Mouse (Mus musculus) intestine, postnatal 0 days (tissue): Measurements from ENCODE around the gene Phf11b. TPM values are rescaled to one million over a fixed set of nuclear protein-coding genes. Genes with fewer than 3 reads are reported as not detected.
"Not testable (repeated sequence)": the region's sequence is repeated elsewhere in the genome, so short reads cannot be mapped to it uniquely, and the experiment has no call there.

Source experiments
- ATAC-seq: fragments of 200-750 bp; cut with Nextera tagmentation; 2 replicates; pipeline ENCODE4 v1.8.0; 2017; ENCODE audit warnings: mild to moderate bottlenecking, moderate TSS enrichment, moderate library complexity
- H3K27ac ChIP-seq: fragments of 300-500 bp; sonication (generic); 2 replicates; pipeline ENCODE4 v1.5.1; 2014; ENCODE audit warnings: mild to moderate bottlenecking, low read depth, low read length, moderate library complexity
- H3K27me3 ChIP-seq: fragments of 300-500 bp; sonication (generic); replicated peaks from 2 replicates; pipeline ENCODE4 v1.6.1; 2014; ENCODE audit warnings: low read length, mixed read lengths; ENCODE audit not compliant: control insufficient read depth, insufficient read depth
- H3K36me3 ChIP-seq: fragments of 300-500 bp; sonication (generic); 2 replicates; pipeline ENCODE4 v1.6.1; 2014; ENCODE audit warnings: mild to moderate bottlenecking, moderate library complexity; ENCODE audit not compliant: control insufficient read depth, insufficient read depth
- H3K4me1 ChIP-seq: fragments of 300-500 bp; sonication (generic); replicated peaks from 2 replicates; pipeline ENCODE4 v1.6.1; 2014; ENCODE audit warnings: antibody characterized with exemption, low read length, mixed read lengths; ENCODE audit not compliant: control insufficient read depth, insufficient read depth
- H3K4me2 ChIP-seq: fragments of 300-500 bp; sonication (generic); replicated peaks from 2 replicates; pipeline ENCODE4 v1.6.1; 2014; ENCODE audit warnings: low read depth, mild to moderate bottlenecking, moderate library complexity
- H3K4me3 ChIP-seq: fragments of 300-500 bp; sonication (generic); 2 replicates; pipeline ENCODE4 v1.5.1; 2014; ENCODE audit warnings: low read depth, low read length
- H3K9ac ChIP-seq: fragments of 300-500 bp; sonication (generic); 2 replicates; pipeline ENCODE4 v1.6.1; 2014; ENCODE audit warnings: mild to moderate bottlenecking, low read depth, low read length
- H3K9me3 ChIP-seq: fragments of 300-500 bp; sonication (generic); 2 replicates; pipeline ENCODE4 v1.6.1; 2016; ENCODE audit warnings: mixed run types; ENCODE audit not compliant: control insufficient read depth
- CTCF ChIP-seq: sonication (generic); IDR thresholded peaks from 2 replicates; pipeline ENCODE4 v1.5.1; 2016; ENCODE audit warnings: low read depth, mild to moderate bottlenecking, control low read depth, antibody characterized with exemption, moderate library complexity
- WGBS: fragments of 180-500 bp; shearing (Covaris S2); extraction: QIAGEN DNeasy Blood & Tissue Kit; methylation state at CpG from one replicate; pipeline ENCODE4 v1.1.7; 2014; 5-methylcytosine and 5-hydroxymethylcytosine counted together
- polyA plus RNA-seq: library from polyadenylated mRNA; unstranded; fragments of >200 nt; fragmentation: Nextera tagmentation; extraction: Ambion mirVana; gene quantifications from 2 replicates; pipeline ENCODE4 v1.2.1, GENCODE M21; 2015

The Phf11b gene
- polyA plus RNA-seq, 1 experiment from 2014 or later: 1.0 TPM

DNA sequence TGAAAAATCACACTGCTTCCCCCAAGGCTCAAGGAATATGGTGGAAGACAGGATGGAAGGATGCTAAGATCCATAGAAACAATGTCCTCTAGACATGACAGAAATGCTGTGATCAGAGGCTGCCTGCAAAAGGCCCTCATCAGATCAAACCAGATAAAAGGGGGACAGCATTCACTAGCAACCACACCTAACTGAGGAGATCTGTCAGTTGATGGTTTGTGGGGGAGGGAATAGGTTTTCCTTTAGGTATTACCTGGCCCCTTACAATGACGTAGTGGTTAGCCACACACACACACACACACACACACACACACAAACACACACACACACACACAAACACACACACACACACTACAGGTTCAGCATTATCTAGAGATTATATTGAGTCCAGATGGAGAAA, 1.6 kb downstream of the Phf11b start:
- no peak for ATAC-seq
- Histone ChIP-seq H3K4me3 (no peak overlapping the region), H3K27ac (no peak overlapping the region), H3K9ac (no peak overlapping the region), H3K4me2 (no peak overlapping the region), H3K36me3 (no peaks in the 10 kb centered on the region), H3K4me1 (no peaks in the 10 kb centered on the region), H3K9me3 (no peaks in the 10 kb centered on the region), H3K27me3 (no peaks in the 10 kb centered on the region)
- 75% methylated on average over 1 of the region's 1 CpGs for WGBS
- TF ChIP-seq CTCF: no peak

DNA sequence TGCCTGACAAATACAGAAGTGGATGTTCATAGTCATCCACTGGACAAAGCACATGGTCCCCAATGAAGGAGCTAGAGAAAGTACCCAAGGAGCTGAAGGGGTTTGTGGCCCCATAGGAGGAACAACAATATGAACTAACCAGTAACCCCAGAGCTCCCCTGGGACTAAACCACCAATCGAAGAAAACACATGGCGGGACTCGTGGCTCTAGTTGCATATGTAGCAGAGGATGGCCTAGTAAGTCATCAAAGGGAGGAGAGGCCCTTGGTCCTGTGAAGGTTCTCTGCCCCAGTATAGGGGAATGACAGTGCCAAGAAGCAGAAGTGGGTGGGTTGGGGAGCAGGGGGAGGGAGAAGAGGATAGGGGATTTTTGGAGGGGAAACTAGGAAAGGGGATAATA, 5.1 kb downstream of the Phf11b start:
- H3K27ac ChIP-seq, H3K36me3 ChIP-seq, H3K9ac ChIP-seq, H3K4me3 ChIP-seq, H3K4me2 ChIP-seq, ATAC-seq, H3K27me3 ChIP-seq, H3K9me3 ChIP-seq, H3K4me1 ChIP-seq: not testable (repeated sequence)
- WGBS: 88% methylated on average over 3 of the region's 3 CpGs

DNA sequence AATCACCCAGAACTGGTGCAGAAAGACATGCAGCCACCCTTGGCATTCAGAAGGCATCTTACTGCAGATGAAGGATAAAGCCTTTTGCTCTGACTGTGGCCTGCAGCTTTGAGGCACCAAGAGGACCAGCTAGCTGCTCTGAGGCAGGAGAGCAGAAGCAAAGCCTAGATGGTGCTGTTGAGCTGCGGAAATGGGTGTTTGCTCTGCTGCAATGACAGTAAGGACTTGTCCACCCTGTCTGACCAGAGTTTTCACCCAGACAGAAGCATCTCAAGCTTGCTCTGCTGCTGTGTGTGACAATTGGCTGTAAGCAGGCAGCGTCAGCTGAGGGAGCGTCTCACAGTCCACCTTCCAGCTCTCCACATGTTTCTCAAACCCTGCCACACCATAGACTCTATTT, 10.7 kb downstream of the Phf11b start:
- not testable (repeated sequence) for H3K36me3 ChIP-seq, H3K27ac ChIP-seq, H3K4me3 ChIP-seq, H3K4me2 ChIP-seq, ATAC-seq, H3K9ac ChIP-seq, H3K27me3 ChIP-seq, H3K4me1 ChIP-seq, H3K9me3 ChIP-seq
- TF ChIP-seq CTCF: peak; percentile 68
- 21% methylated on average over 3 of the region's 3 CpGs for WGBS

GRCm38 (mm10) chr14:59319970-59320369, 21.2 kb downstream of the Phf11b start:
- not testable (repeated sequence) for H3K9ac ChIP-seq, H3K27me3 ChIP-seq, H3K4me1 ChIP-seq, H3K4me2 ChIP-seq, H3K27ac ChIP-seq, H3K9me3 ChIP-seq, H3K36me3 ChIP-seq, H3K4me3 ChIP-seq, ATAC-seq
- WGBS: 86% methylated on average over 6 of the region's 6 CpGs

DNA sequence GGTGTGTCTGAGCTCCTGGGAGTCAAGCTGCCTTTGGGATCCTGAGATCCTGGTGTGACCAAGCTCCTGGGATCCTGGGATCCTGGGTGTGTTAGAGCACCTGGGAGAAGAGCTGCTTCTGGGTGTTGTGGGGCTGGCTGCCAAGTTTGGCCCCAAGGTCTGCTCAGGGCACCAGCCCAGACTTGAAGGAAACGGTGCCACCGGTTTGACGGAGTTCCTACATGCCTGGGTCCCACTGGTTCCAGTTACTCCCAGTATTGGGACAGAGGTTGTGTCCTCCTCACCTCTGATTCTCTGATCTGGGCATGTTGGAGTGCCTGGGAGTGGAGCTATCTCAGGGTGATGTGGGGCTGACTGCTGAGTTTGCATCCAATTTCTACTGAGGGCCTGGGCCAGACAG, 22.1 kb downstream of the Phf11b start:
- not testable (repeated sequence) for H3K9me3 ChIP-seq, H3K36me3 ChIP-seq, H3K4me3 ChIP-seq, ATAC-seq, H3K4me1 ChIP-seq, H3K27ac ChIP-seq, H3K4me2 ChIP-seq, H3K9ac ChIP-seq, H3K27me3 ChIP-seq
- WGBS: 89% methylated on average over 3 of the region's 3 CpGs

DNA sequence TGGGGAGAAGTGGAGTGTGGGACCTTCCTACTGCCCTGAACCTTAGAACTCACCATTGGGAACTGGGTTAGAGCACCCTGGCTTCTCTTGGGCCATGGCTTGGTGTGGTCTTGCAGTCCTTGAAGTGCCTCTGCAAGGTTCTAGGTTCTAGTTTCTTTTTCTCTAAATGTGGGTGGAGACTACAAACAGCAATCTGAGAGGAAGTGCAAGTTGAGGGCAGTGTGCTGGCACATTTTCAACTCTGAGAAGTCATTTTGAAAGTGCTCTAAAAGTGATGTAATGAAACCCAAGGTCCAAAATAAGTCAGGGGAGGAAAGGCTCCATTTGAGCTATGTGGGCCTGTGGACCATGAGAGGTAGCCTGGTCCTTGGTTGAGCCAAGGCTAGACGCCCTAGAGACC, 43.8 kb downstream of the Phf11b start, which contains the start of gene Phf11a:
TSS of gene Phf11a (minus strand) at position 132 of the 400 bp plus-strand sequence.
- H3K27me3 ChIP-seq, H3K4me1 ChIP-seq, H3K27ac ChIP-seq, H3K9me3 ChIP-seq, H3K9ac ChIP-seq, H3K4me3 ChIP-seq, H3K36me3 ChIP-seq, H3K4me2 ChIP-seq, ATAC-seq: not testable (repeated sequence)
- WGBS: 72% methylated on average over 1 of the region's 1 CpGs

GRCm38 (mm10) chr14:59291769-59292168, 49.4 kb downstream of the Phf11b start:
- ATAC-seq, H3K4me1 ChIP-seq: not testable (repeated sequence)

GRCm38 (mm10) chr14:59274961-59275360, 66.2 kb downstream of the Phf11b start:
- H3K27ac ChIP-seq, H3K9me3 ChIP-seq, H3K36me3 ChIP-seq, H3K4me3 ChIP-seq, H3K27me3 ChIP-seq, H3K9ac ChIP-seq, H3K4me1 ChIP-seq, H3K4me2 ChIP-seq, ATAC-seq: not testable (repeated sequence)
- WGBS: 86% methylated on average over 4 of the region's 4 CpGs

More at GRCm38 (mm10) chr14:59291769-59292168, 49.4 kb downstream of the Phf11b start:
- not testable (repeated sequence) for H3K36me3 ChIP-seq, H3K9ac ChIP-seq, H3K4me2 ChIP-seq, H3K4me3 ChIP-seq, H3K9me3 ChIP-seq, H3K27ac ChIP-seq, H3K27me3 ChIP-seq
